In genomic region chr8:48809104-48809503, GRCm38 (mm10) we compare ENCODE assay signal across 19 mouse cellular contexts. TPM values are rescaled to one million over a fixed set of nuclear protein-coding genes. Genes with fewer than 3 reads are reported as not detected.
A peak's percentile ranks its signal among the peaks of the same experiment; 100 is the strongest.
DNase-seq lines count a peak whose midpoint lies in the region; ATAC-seq and TF ChIP-seq lines count a peak whose summit lies in the region.
"Had no signal": no experiment of that assay in that cellular context is flagged by ENCODE, and none has a peak within 500 bp of the region (broad histone marks: within the 10 kb centered on the region; RNA-seq: fewer than 3 reads in every experiment).

No protein-coding gene starts in this region.

- no peaks in the 10 kb centered on the region for H3K36me3 ChIP-seq in lung, embryonic 14.5 days (ENCODE audit: insufficient read depth)
- H3K36me3 ChIP-seq in midbrain, embryonic 12.5 days = no peaks in the 10 kb centered on the region
- H3K36me3 ChIP-seq in midbrain, postnatal 0 days (ENCODE audit: insufficient read depth, low read length) = no peaks in the 10 kb centered on the region
- H3K36me3 ChIP-seq in limb, embryonic 10.5 days = no peaks in the 10 kb centered on the region
- no peaks in the 10 kb centered on the region for H3K36me3 ChIP-seq in stomach, postnatal 0 days (ENCODE audit: control insufficient read depth, insufficient read depth, low read length)
- H3K36me3 ChIP-seq: embryonic facial prominence, embryonic 12.5 days; forebrain, embryonic 15.5 days; heart, embryonic 13.5 days had no signal

- 29% methylated on average over 3 of the region's 3 CpGs for WGBS in lung, embryonic 14.5 days
- WGBS in midbrain, embryonic 12.5 days = 36% methylated on average over 3 of the region's 3 CpGs
- 38% methylated on average over 3 of the region's 3 CpGs for WGBS in midbrain, postnatal 0 days
- 74% methylated on average over 3 of the region's 3 CpGs for WGBS in limb, embryonic 10.5 days
- 58% methylated on average over 3 of the region's 3 CpGs for WGBS in stomach, postnatal 0 days

- H3K4me3 ChIP-seq in lung, embryonic 14.5 days (ENCODE audit: low read depth, low read length) = no peak overlapping the region
- no peak overlapping the region for H3K4me3 ChIP-seq in midbrain, embryonic 12.5 days
- H3K4me3 ChIP-seq in midbrain, postnatal 0 days (ENCODE audit: low read depth, low read length) = no peak overlapping the region
- no peak overlapping the region for H3K4me3 ChIP-seq in limb, embryonic 10.5 days
- H3K4me3 ChIP-seq in stomach, postnatal 0 days (ENCODE audit: low read depth, low read length) = no peak overlapping the region
- H3K4me3 ChIP-seq: embryonic facial prominence, embryonic 12.5 days; forebrain, embryonic 15.5 days; heart, embryonic 13.5 days had no signal

- TF ChIP-seq CTCF in lung, embryonic 14.5 days (IDR thresholded peaks at IDR 0.05; ENCODE audit: low read depth) = no peak
- TF ChIP-seq CTCF in midbrain, postnatal 0 days (IDR thresholded peaks at IDR 0.05) = no peak
- no peak for TF ChIP-seq CTCF in stomach, postnatal 0 days (IDR thresholded peaks at IDR 0.05; ENCODE audit: low read depth)

- TF ChIP-seq EP300 in stomach, postnatal 0 days (optimal IDR thresholded peaks at IDR 0.05) = no peak

- H3K27ac ChIP-seq in lung, embryonic 14.5 days (ENCODE audit: low read depth) = no peak overlapping the region
- H3K27ac ChIP-seq in midbrain, embryonic 12.5 days (replicated peaks) = 0 out of 2 replicates have a peak overlapping the region, but pooled peaks have one; percentile 32
- H3K27ac ChIP-seq in midbrain, postnatal 0 days (ENCODE audit: low read depth, low read length) = no peak overlapping the region
- H3K27ac ChIP-seq in limb, embryonic 10.5 days = no peak overlapping the region
- H3K27ac ChIP-seq in stomach, postnatal 0 days (replicated peaks) = no peak overlapping the region
- H3K27ac ChIP-seq: embryonic facial prominence, embryonic 12.5 days; forebrain, embryonic 15.5 days; heart, embryonic 13.5 days had no signal

- ATAC-seq in lung, embryonic 14.5 days (ENCODE audit: insufficient read depth) = peak; percentile 87
- no peak for ATAC-seq in midbrain, embryonic 12.5 days (ENCODE audit: low FRiP score, low read depth)
- no peak for ATAC-seq in midbrain, postnatal 0 days (ENCODE audit: low FRiP score)
- peak; percentile 96 for ATAC-seq in stomach, postnatal 0 days (ENCODE audit: low FRiP score, low TSS enrichment)
- ATAC-seq: forebrain, embryonic 15.5 days had no signal

- DNase-seq in lung, embryonic 14.5 days = peak; percentile 54
- DNase-seq in lung, postnatal 4 days = no peak
- DNase-seq in midbrain, postnatal 0 days (ENCODE audit: low spot score) = no peak
- DNase-seq in limb, embryonic 10.5 days (ENCODE audit: low spot score) = peak; percentile 11
- DNase-seq in stomach, postnatal 0 days (ENCODE audit: low spot score) = no peak
- DNase-seq in ovary, postnatal 14 days (ENCODE audit: low spot score) = no peak
- DNase-seq: adrenal gland, postnatal 10 days; cerebellum, adult 11 months; cerebellum, adult 8-10 months; cerebellum, postnatal 14 days; gastrocnemius, postnatal 36 days; heart, adult 11 months; heart, postnatal 36 days had no signal

- H3K9me3 ChIP-seq in lung, embryonic 14.5 days (ENCODE audit: low read depth, low read length) = no peaks in the 10 kb centered on the region
- H3K9me3 ChIP-seq in midbrain, embryonic 12.5 days = no peaks in the 10 kb centered on the region
- H3K9me3 ChIP-seq in midbrain, postnatal 0 days (ENCODE audit: low read length) = no peaks in the 10 kb centered on the region
- no peaks in the 10 kb centered on the region for H3K9me3 ChIP-seq in limb, embryonic 10.5 days (replicated peaks)
- no peaks in the 10 kb centered on the region for H3K9me3 ChIP-seq in stomach, postnatal 0 days (ENCODE audit: control insufficient read depth, low read length)
- H3K9me3 ChIP-seq: embryonic facial prominence, embryonic 12.5 days; forebrain, embryonic 15.5 days; heart, embryonic 13.5 days had no signal

- no peaks in the 10 kb centered on the region for H3K4me1 ChIP-seq in lung, embryonic 14.5 days (ENCODE audit: insufficient read depth)
- peaks cover 18% of the 10 kb centered on the region for H3K4me1 ChIP-seq in midbrain, embryonic 12.5 days
- no peaks in the 10 kb centered on the region for H3K4me1 ChIP-seq in midbrain, postnatal 0 days (ENCODE audit: insufficient read depth, low read length)
- H3K4me1 ChIP-seq in limb, embryonic 10.5 days = 0 out of 2 replicates have a peak, but pooled peaks cover 5% of the 10 kb centered on the region
- H3K4me1 ChIP-seq in stomach, postnatal 0 days (replicated peaks; ENCODE audit: control insufficient read depth, insufficient read depth) = no peaks in the 10 kb centered on the region
- H3K4me1 ChIP-seq: embryonic facial prominence, embryonic 12.5 days; forebrain, embryonic 15.5 days; heart, embryonic 13.5 days had no signal

- H3K27me3 ChIP-seq in lung, embryonic 14.5 days (ENCODE audit: insufficient read depth, low read length) = no peaks in the 10 kb centered on the region
- H3K27me3 ChIP-seq in midbrain, embryonic 12.5 days = no peaks in the 10 kb centered on the region
- no peaks in the 10 kb centered on the region for H3K27me3 ChIP-seq in midbrain, postnatal 0 days (ENCODE audit: insufficient read depth, low read length)
- no peaks in the 10 kb centered on the region for H3K27me3 ChIP-seq in limb, embryonic 10.5 days (ENCODE audit: low read depth, poor library complexity, severe bottlenecking)
- no peaks in the 10 kb centered on the region for H3K27me3 ChIP-seq in stomach, postnatal 0 days (ENCODE audit: control insufficient read depth, insufficient read depth, low read length)
- H3K27me3 ChIP-seq: embryonic facial prominence, embryonic 12.5 days; forebrain, embryonic 15.5 days; heart, embryonic 13.5 days had no signal

- no peak overlapping the region for H3K4me2 ChIP-seq in lung, embryonic 14.5 days
- no peak overlapping the region for H3K4me2 ChIP-seq in midbrain, embryonic 12.5 days (replicated peaks)
- H3K4me2 ChIP-seq in midbrain, postnatal 0 days (ENCODE audit: low read depth, low read length, poor library complexity, severe bottlenecking) = no peak overlapping the region
- no peak overlapping the region for H3K4me2 ChIP-seq in stomach, postnatal 0 days (replicated peaks; ENCODE audit: low read depth)
- H3K4me2 ChIP-seq: embryonic facial prominence, embryonic 12.5 days; forebrain, embryonic 15.5 days; heart, embryonic 13.5 days had no signal

- no peak overlapping the region for H3K9ac ChIP-seq in lung, embryonic 14.5 days
- no peak overlapping the region for H3K9ac ChIP-seq in midbrain, embryonic 12.5 days (replicated peaks)
- no peak overlapping the region for H3K9ac ChIP-seq in midbrain, postnatal 0 days (replicated peaks; ENCODE audit: low read length, poor library complexity, severe bottlenecking)
- H3K9ac ChIP-seq in stomach, postnatal 0 days (ENCODE audit: low read length) = no peak overlapping the region
- H3K9ac ChIP-seq: embryonic facial prominence, embryonic 12.5 days; forebrain, embryonic 15.5 days; heart, embryonic 13.5 days had no signal

RNA-seq across cellular contexts. Expression of gene Tenm3, which starts 34.6 kb away (rescaled TPM):
- 7.8 and 9.8 TPM in 2 replicates for polyA plus RNA-seq in lung, embryonic 14.5 days (2014; fragmentation: Nextera tagmentation; extraction: Ambion mirVana)
- 63.9 and 75.9 TPM in 2 replicates for polyA plus RNA-seq in midbrain, embryonic 12.5 days (2016; fragmentation: Nextera tagmentation; extraction: Ambion mirVana)
- total RNA-seq in midbrain, postnatal 0 days (2014; rRNA removed) = 160 and 184 TPM in 2 replicates
- 22.9 and 25.0 TPM in 2 replicates for polyA plus RNA-seq in midbrain, postnatal 0 days (2015; fragmentation: Nextera tagmentation; extraction: Ambion mirVana)
- 39.7 and 48.5 TPM in 2 replicates for polyA plus RNA-seq in limb, embryonic 10.5 days (2016; fragmentation: Nextera tagmentation; extraction: Ambion mirVana)
- polyA plus RNA-seq in stomach, postnatal 0 days (2015; fragmentation: Nextera tagmentation; extraction: Ambion mirVana) = 3.7 and 4.5 TPM in 2 replicates
- total RNA-seq: common myeloid progenitor, adult 5-6 weeks; MEL had no signal

Comparison
In these comparisons a context has a peak if more than half of its experiments do, and no peak if none do; other contexts are left out.
1. DNase-seq: peak in lung, embryonic 14.5 days (single experiment) and limb, embryonic 10.5 days (single experiment); none in lung, postnatal 4 days (0 of 2), midbrain, postnatal 0 days (single experiment), stomach, postnatal 0 days (single experiment) and ovary, postnatal 14 days (single experiment).
2. ATAC-seq: peak in lung, embryonic 14.5 days (single experiment) and stomach, postnatal 0 days (single experiment); none in midbrain, embryonic 12.5 days (single experiment) and midbrain, postnatal 0 days (single experiment).